Mouse (Mus musculus) lung, postnatal 0 days (tissue): ENCODE data around the gene 1600012H06Rik. TPM values are rescaled to one million over a fixed set of nuclear protein-coding genes. Genes with fewer than 3 reads are reported as not detected.
A peak's percentile ranks its signal among the peaks of the same experiment; 100 is the strongest.
"Not testable (repeated sequence)": the region's sequence is repeated elsewhere in the genome, so short reads cannot be mapped to it uniquely, and the experiment has no call there.

Experiments used
- ATAC-seq: fragments of 200-750 bp; cut with Nextera tagmentation; 2 replicates; pipeline ENCODE4 v1.8.0; 2017; ENCODE audit warnings: moderate library complexity
- DNase-seq: peaks from one replicate; pipeline ENCODE4 v3.0.0-alpha.2; 2016; ENCODE audit warnings: low spot score
- H3K27ac ChIP-seq: fragments of 300-500 bp; sonication (generic); 2 replicates; pipeline ENCODE4 v1.5.1; 2014; ENCODE audit warnings: antibody characterized with exemption, mild to moderate bottlenecking, low read length, mixed read lengths
- H3K27me3 ChIP-seq: fragments of 300-500 bp; sonication (generic); replicated peaks from 2 replicates; pipeline ENCODE4 v1.6.1; 2014; ENCODE audit warnings: low read length, mixed read lengths; ENCODE audit not compliant: insufficient read depth
- H3K36me3 ChIP-seq: fragments of 300-500 bp; sonication (generic); 2 replicates; pipeline ENCODE4 v1.6.1; 2014; ENCODE audit warnings: low read length, mixed read lengths; ENCODE audit not compliant: insufficient read depth
- H3K4me1 ChIP-seq: fragments of 300-500 bp; sonication (generic); 2 replicates; pipeline ENCODE4 v1.6.1; 2014; ENCODE audit warnings: antibody characterized with exemption, low read depth, low read length, mixed read lengths; ENCODE audit not compliant: insufficient read depth
- H3K4me2 ChIP-seq: fragments of 300-500 bp; sonication (generic); replicated peaks from 2 replicates; pipeline ENCODE4 v1.6.1; 2014; ENCODE audit warnings: low read depth, mild to moderate bottlenecking, low read length, moderate library complexity, mixed read lengths
- H3K4me3 ChIP-seq: fragments of 300-500 bp; sonication (generic); 2 replicates; pipeline ENCODE4 v1.5.1; 2014; ENCODE audit warnings: low read depth, low read length
- H3K9ac ChIP-seq: fragments of 300-500 bp; sonication (generic); replicated peaks from 2 replicates; pipeline ENCODE4 v1.6.1; 2014; ENCODE audit warnings: low read depth, mild to moderate bottlenecking
- H3K9me3 ChIP-seq: fragments of 300-500 bp; sonication (generic); 2 replicates; pipeline ENCODE4 v1.6.1; 2016; ENCODE audit warnings: low read length, mixed read lengths
- CTCF ChIP-seq: IDR thresholded peaks from 2 replicates; pipeline ENCODE4 v1.5.1; 2016; ENCODE audit warnings: antibody characterized with exemption, mild to moderate bottlenecking
- EP300 ChIP-seq: IDR thresholded peaks from 2 replicates; pipeline ENCODE4 v1.6.1; 2016; ENCODE audit warnings: antibody characterized with exemption, mild to moderate bottlenecking, control low read depth
- WGBS: fragments of 180-500 bp; shearing (Covaris S2); extraction: QIAGEN DNeasy Blood & Tissue Kit; methylation state at CpG from one replicate; pipeline ENCODE4 v1.1.7; 2014; 5-methylcytosine and 5-hydroxymethylcytosine counted together
- polyA plus RNA-seq: library from polyadenylated mRNA; unstranded; fragments of >200 nt; fragmentation: Nextera tagmentation; extraction: Ambion mirVana; gene quantifications from 2 replicates; pipeline ENCODE4 v1.2.1, GENCODE M21; 2015

1600012H06Rik gene
- polyA plus RNA-seq: 44.0 and 45.4 TPM in 2 replicates

GRCm38 (mm10) chr17:14943009-14943728, at the start of gene 1600012H06Rik, which contains the start of gene Wdr27:
Gene 1600012H06Rik (plus strand): TSS chr17:14943184.
Gene Wdr27 (minus strand): TSS chr17:14943158.
- Histone ChIP-seq H3K9me3 (no peaks in the 10 kb centered on the region), H3K27me3 (no peaks in the 10 kb centered on the region), H3K9ac (peak within 1 kb of the TSS; percentile 86), H3K36me3 (no peaks in the 10 kb centered on the region), H3K27ac (peak within 1 kb of the TSS; percentile 86), H3K4me3 (peak within 1 kb of the TSS; percentile 84), H3K4me1 (peaks cover 9% of the 10 kb centered on the region; the same call in 1 of the 2 replicates), H3K4me2 (peak within 1 kb of the TSS; percentile 96)
- peak; percentile 99 for ATAC-seq
- peak; percentile 99 for DNase-seq
- peak; percentile 1; the same call in 1 of the 2 replicates for TF ChIP-seq CTCF
- peak; percentile 87 for TF ChIP-seq EP300
- WGBS: under 1% methylated on average over 48 of the region's 54 CpGs

- H3K4me2 ChIP-seq, H3K36me3 ChIP-seq, ATAC-seq, H3K27ac ChIP-seq, H3K27me3 ChIP-seq, DNase-seq, H3K4me3 ChIP-seq, H3K4me1 ChIP-seq, H3K9ac ChIP-seq, H3K9me3 ChIP-seq: not testable (repeated sequence)
- TF ChIP-seq CTCF: peak; percentile 8; the same call in 1 of the 2 replicates
These were observed 47.9 kb upstream of the 1600012H06Rik start for GRCm38 (mm10) chr17:14895058-14895457.

GRCm38 (mm10) chr17:14898972-14899371, 44.0 kb upstream of the 1600012H06Rik start:
- Histone ChIP-seq H3K9me3 (no peaks in the 10 kb centered on the region), H3K4me2 (no peak overlapping the region), H3K27me3 (no peaks in the 10 kb centered on the region), H3K27ac (no peak overlapping the region), H3K36me3 (no peaks in the 10 kb centered on the region), H3K4me1 (no peaks in the 10 kb centered on the region), H3K4me3 (no peak overlapping the region), H3K9ac (no peak overlapping the region)
- WGBS: 96% methylated on average over 1 of the region's 1 CpGs
- TF ChIP-seq EP300 (no peak), CTCF (no peak)
- no peak for DNase-seq
- ATAC-seq: no peak

- Histone ChIP-seq H3K4me3 (no peak overlapping the region), H3K4me1 (no peaks in the 10 kb centered on the region), H3K27me3 (no peaks in the 10 kb centered on the region), H3K9me3 (no peaks in the 10 kb centered on the region), H3K36me3 (no peaks in the 10 kb centered on the region), H3K4me2 (no peak overlapping the region), H3K27ac (no peak overlapping the region), H3K9ac (no peak overlapping the region)
- TF ChIP-seq EP300 (no peak), CTCF (no peak)
- 84% methylated on average over 3 of the region's 3 CpGs for WGBS
- DNase-seq (no peak), ATAC-seq (no peak)
These were observed 39.8 kb upstream of the 1600012H06Rik start for GRCm38 (mm10) chr17:14903212-14903611.

- DNase-seq: no peak
- 84% methylated on average over 6 of the region's 6 CpGs for WGBS
- Histone ChIP-seq H3K9ac (no peak overlapping the region), H3K4me1 (no peaks in the 10 kb centered on the region), H3K27me3 (no peaks in the 10 kb centered on the region), H3K27ac (no peak overlapping the region), H3K9me3 (no peaks in the 10 kb centered on the region), H3K4me2 (no peak overlapping the region), H3K4me3 (no peak overlapping the region), H3K36me3 (no peaks in the 10 kb centered on the region)
- TF ChIP-seq CTCF (no peak), EP300 (no peak)
- ATAC-seq: no peak
These were observed 38.8 kb upstream of the 1600012H06Rik start for GRCm38 (mm10) chr17:14904206-14904605.

GRCm38 (mm10) chr17:14904637-14905265, 38.2 kb upstream of the 1600012H06Rik start:
- 0 out of 2 replicates have a peak, but pooled peaks have one; percentile 16 for ATAC-seq
- Histone ChIP-seq H3K36me3 (no peaks in the 10 kb centered on the region), H3K4me2 (no peak overlapping the region), H3K4me3 (no peak overlapping the region), H3K4me1 (no peaks in the 10 kb centered on the region), H3K27ac (no peak overlapping the region), H3K27me3 (no peaks in the 10 kb centered on the region), H3K9me3 (no peaks in the 10 kb centered on the region), H3K9ac (no peak overlapping the region)
- DNase-seq: peak; percentile 80
- 45% methylated on average over 7 of the region's 7 CpGs for WGBS
- TF ChIP-seq EP300 (0 out of 2 replicates have a peak, but pooled peaks have one; percentile 11), CTCF (peak; percentile 96)
